Mouse (Mus musculus): ENCODE data around the gene Polr2f. TPM values are rescaled to one million over a fixed set of nuclear protein-coding genes. Genes with fewer than 3 reads are reported as not detected.

The Polr2f gene
- polyA plus RNA-seq, 1 experiment from 2014 or later: 304 TPM

DNA sequence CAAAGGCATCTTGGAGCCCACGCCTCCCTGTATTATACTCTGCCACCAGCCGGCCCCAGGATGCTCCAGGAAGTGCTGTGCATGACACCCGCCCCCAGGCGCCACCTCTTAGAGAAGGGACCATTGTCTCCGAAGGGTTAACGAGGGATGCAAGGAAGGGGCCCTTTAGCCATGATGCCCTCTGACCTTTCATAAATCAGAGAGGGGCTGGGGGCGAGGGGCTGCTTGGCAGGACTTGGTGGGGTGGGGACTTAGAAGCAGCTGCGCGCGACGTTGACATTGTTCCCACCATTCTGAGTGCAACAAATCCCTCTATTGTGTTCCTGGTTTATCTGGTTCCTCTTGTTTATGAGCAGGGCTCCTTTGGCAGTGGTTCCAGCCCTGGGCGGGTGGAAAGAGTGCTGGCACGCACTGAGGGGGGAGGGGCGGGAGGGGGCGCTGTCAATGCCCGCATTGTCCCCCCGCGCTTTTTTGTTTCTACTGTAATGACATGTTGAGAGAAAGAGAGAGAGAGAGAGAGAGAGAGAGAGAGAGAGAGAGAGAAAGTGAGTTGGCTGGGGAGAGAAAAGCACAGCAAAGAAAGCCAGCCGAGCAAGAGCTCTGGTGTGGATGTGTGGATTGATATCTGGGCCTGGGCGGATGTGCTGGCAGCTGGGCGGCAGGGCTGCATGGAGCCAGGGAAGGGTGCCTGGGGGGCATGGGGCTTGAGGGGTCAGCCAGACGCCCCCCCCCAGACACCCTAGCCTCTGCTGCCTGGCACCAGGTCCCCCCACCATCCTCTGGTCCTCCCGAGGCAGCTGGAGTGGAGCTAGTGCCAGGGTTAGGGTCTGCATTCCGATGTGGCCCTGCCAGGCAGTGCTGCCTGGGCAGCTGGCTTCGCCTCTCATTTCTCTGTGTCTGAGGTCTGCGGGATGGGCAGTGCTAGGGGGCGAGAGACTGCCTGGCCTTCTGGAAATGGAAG lies 52.4 kb downstream of the Polr2f start:
- Histone ChIP-seq H3K27me3 (no peaks in the 10 kb centered on the region), H3K4me2 (replicated peaks) (peak overlapping the region; percentile 42), H3K9me3 (replicated peaks) (no peaks in the 10 kb centered on the region), H3K9ac (no peak overlapping the region), H3K27ac (replicated peaks) (peak overlapping the region; percentile 92), H3K4me1 (peaks cover 19% of the 10 kb centered on the region), H3K4me3 (replicated peaks) (no peak overlapping the region), H3K36me3 (no peaks in the 10 kb centered on the region)
- peak; percentile 77 for ATAC-seq (ENCODE audit: insufficient number of reproducible peaks, low FRiP score, low TSS enrichment, low read depth)
- WGBS: 19% methylated on average over 26 of the region's 27 CpGs

DNA sequence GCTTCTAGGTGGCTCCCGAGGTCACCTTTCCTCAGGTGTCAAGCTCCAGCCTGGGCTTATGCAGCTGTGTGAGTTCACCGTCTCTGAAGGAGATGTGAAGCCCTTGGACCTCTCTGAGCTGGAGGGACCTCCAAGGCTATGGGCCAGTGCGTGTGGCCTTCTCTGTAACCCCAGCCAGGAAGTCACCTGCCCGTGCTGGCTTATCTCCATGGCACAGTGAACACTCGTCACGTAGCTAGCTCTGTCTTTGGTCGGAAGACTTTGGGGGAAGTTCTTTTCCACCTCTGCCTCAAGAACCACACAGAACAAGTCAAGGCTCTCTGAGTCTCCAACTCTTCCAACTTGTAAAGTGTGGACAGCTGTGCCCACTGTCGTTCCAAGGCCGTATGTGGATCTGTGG lies 53.2 kb downstream of the Polr2f start:
- H3K9me3 ChIP-seq (replicated peaks): no peaks in the 10 kb centered on the region
- H3K27ac ChIP-seq (replicated peaks): peak overlapping the region; percentile 92
- H3K27me3 ChIP-seq: no peaks in the 10 kb centered on the region
- no peak for ATAC-seq (ENCODE audit: insufficient number of reproducible peaks, low FRiP score, low TSS enrichment, low read depth)
- H3K4me1 ChIP-seq: peaks cover 19% of the 10 kb centered on the region
- 75% methylated on average over 9 of the region's 9 CpGs for WGBS
- no peak overlapping the region for H3K4me3 ChIP-seq (replicated peaks)
- no peak overlapping the region for H3K4me2 ChIP-seq (replicated peaks)
- H3K36me3 ChIP-seq: no peaks in the 10 kb centered on the region
- H3K9ac ChIP-seq: no peak overlapping the region

DNA sequence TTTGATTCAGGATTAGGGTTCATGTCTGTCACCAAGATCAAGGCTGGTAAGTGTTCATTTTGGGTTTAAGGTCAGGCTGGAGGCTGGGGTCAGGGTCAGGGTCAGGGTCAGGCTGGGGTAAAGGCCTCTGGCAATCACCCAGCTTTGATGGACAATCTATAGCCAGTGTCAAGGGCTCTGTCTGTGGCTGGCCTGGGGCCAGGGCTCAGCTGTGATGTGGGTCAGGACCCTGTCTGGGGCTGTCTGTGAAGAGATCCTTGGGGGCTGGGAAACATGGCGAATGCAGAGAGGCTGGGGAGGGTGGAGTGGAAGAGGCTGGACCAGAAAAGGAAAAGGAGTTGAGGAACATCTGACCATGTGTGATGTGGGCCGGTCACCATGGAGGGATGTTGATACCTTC lies 54.1 kb downstream of the Polr2f start:
- WGBS: 74% methylated on average over 2 of the region's 2 CpGs
- ATAC-seq (ENCODE audit: insufficient number of reproducible peaks, low FRiP score, low TSS enrichment, low read depth): no peak

DNA sequence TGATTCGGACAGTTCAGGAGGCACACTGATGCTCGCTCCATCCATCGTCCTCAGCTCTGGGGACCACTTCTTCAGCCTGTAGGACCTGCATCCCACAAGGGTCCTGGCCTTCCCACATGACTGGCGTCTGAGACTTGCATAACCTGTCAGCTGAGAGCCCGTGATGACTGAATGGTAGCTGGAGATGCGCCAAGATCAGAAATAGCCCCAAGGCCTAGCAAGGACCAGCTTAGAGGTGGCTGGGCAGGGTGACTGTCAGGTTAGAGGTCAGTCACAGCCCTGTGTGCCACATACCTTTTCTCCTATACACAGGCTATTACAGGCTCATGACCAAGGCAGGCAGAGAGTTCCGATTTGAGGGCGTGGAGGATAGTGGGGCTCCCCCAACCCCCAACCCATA lies 54.7 kb downstream of the Polr2f start:
- Histone ChIP-seq H3K36me3 (no peaks in the 10 kb centered on the region), H3K9ac (no peak overlapping the region), H3K4me1 (peaks cover 19% of the 10 kb centered on the region), H3K9me3 (replicated peaks) (no peaks in the 10 kb centered on the region), H3K4me3 (replicated peaks) (no peak overlapping the region), H3K4me2 (replicated peaks) (no peak overlapping the region), H3K27ac (replicated peaks) (no peak overlapping the region), H3K27me3 (no peaks in the 10 kb centered on the region)
- WGBS: 69% methylated on average over 8 of the region's 8 CpGs
- ATAC-seq (ENCODE audit: insufficient number of reproducible peaks, low FRiP score, low TSS enrichment, low read depth): no peak

More for the DNA sequence above, 54.1 kb downstream of the Polr2f start:
- Histone ChIP-seq H3K9ac (no peak overlapping the region), H3K27ac (replicated peaks) (no peak overlapping the region), H3K4me2 (replicated peaks) (no peak overlapping the region), H3K4me3 (replicated peaks) (no peak overlapping the region), H3K4me1 (peaks cover 19% of the 10 kb centered on the region), H3K36me3 (no peaks in the 10 kb centered on the region), H3K9me3 (replicated peaks) (no peaks in the 10 kb centered on the region), H3K27me3 (no peaks in the 10 kb centered on the region)

DNA sequence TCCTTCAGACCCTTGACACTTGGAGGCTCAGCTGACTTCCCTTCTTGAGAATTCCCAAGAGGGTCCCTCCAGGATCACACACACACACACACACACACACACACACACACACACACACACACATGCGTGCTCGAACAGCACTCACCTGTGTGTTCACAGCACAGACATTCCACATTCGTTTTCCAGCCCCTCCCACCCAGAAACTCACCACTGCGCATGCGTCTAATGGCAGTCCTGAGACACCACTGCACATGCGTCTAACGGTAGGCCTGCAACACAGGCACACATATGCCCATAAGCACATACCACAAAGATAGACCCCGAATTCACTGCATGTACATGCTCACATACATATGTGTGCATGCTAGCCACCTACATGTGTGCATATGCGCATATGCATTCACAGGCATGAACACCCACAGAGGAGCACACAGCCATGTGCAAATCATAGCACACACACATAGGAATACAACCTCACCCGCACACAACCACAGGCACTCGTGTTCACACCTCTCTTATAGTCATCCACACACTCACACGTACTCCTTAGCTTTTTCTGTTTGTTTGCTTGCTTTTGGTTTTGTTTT lies 58.7 kb downstream of the Polr2f start:
- H3K4me1 ChIP-seq: peaks cover 20% of the 10 kb centered on the region
- no peaks in the 10 kb centered on the region for H3K36me3 ChIP-seq
- H3K27me3 ChIP-seq: no peaks in the 10 kb centered on the region
- no peak overlapping the region for H3K4me3 ChIP-seq (replicated peaks)
- ATAC-seq (ENCODE audit: insufficient number of reproducible peaks, low FRiP score, low TSS enrichment, low read depth): no peak
- no peak overlapping the region for H3K9ac ChIP-seq
- WGBS: 89% methylated on average over 12 of the region's 12 CpGs
- H3K4me2 ChIP-seq (replicated peaks): no peak overlapping the region
- no peaks in the 10 kb centered on the region for H3K9me3 ChIP-seq (replicated peaks)
- H3K27ac ChIP-seq (replicated peaks): no peak overlapping the region

Other genes starting within 250 kb of the Polr2f start
- gene Gm49510, start 241.3 kb upstream of the Polr2f start, polyA plus RNA-seq (2015; fragmentation: Nextera tagmentation; extraction: Ambion mirVana): 0.71 and 0.85 TPM in 2 replicates
- gene Sh3bp1, start 241.2 kb upstream of the Polr2f start, polyA plus RNA-seq (2015; fragmentation: Nextera tagmentation; extraction: Ambion mirVana): 56.7 and 68.1 TPM in 2 replicates
- gene Pdxp, start 227.1 kb upstream of the Polr2f start, polyA plus RNA-seq (2015; fragmentation: Nextera tagmentation; extraction: Ambion mirVana): 17.3 and 19.9 TPM in 2 replicates
- gene Lgals1, start 214.3 kb upstream of the Polr2f start, polyA plus RNA-seq (2015; fragmentation: Nextera tagmentation; extraction: Ambion mirVana): 2,635 and 2,725 TPM in 2 replicates
- 52.7 and 53.7 TPM in 2 replicates for gene Nol12, start 206.1 kb upstream of the Polr2f start, polyA plus RNA-seq (2015; fragmentation: Nextera tagmentation; extraction: Ambion mirVana)
- gene Triobp, start 193.3 kb upstream of the Polr2f start, polyA plus RNA-seq (2015; fragmentation: Nextera tagmentation; extraction: Ambion mirVana): 54.6 and 61.4 TPM in 2 replicates
- 553 and 582 TPM in 2 replicates for gene H1f0, start 112.6 kb upstream of the Polr2f start, polyA plus RNA-seq (2015; fragmentation: Nextera tagmentation; extraction: Ambion mirVana)
- gene Galr3, start 99.1 kb upstream of the Polr2f start, polyA plus RNA-seq (2015; fragmentation: Nextera tagmentation; extraction: Ambion mirVana): 0.14 and 0.37 TPM in 2 replicates
- 58.7 and 71.7 TPM in 2 replicates for gene Ankrd54, start 78.1 kb upstream of the Polr2f start, polyA plus RNA-seq (2015; fragmentation: Nextera tagmentation; extraction: Ambion mirVana)
- 197 and 205 TPM in 2 replicates for gene Eif3l, start 65.8 kb upstream of the Polr2f start, polyA plus RNA-seq (2015; fragmentation: Nextera tagmentation; extraction: Ambion mirVana)
- gene Micall1, start 32.1 kb upstream of the Polr2f start, polyA plus RNA-seq (2015; fragmentation: Nextera tagmentation; extraction: Ambion mirVana): 16.8 and 17.3 TPM in 2 replicates
- gene 1700088E04Rik, start 244 bp downstream of the Polr2f start, polyA plus RNA-seq (2015; fragmentation: Nextera tagmentation; extraction: Ambion mirVana): 17.2 and 25.2 TPM in 2 replicates
- 11.8 and 12.5 TPM in 2 replicates for gene Sox10, start 24.2 kb downstream of the Polr2f start, polyA plus RNA-seq (2015; fragmentation: Nextera tagmentation; extraction: Ambion mirVana)
- 46.2 and 50.4 TPM in 2 replicates for gene Pick1, start 88.2 kb downstream of the Polr2f start, polyA plus RNA-seq (2015; fragmentation: Nextera tagmentation; extraction: Ambion mirVana)
- 0.94 and 1.3 TPM in 2 replicates for gene Gm49486, start 88.4 kb downstream of the Polr2f start, polyA plus RNA-seq (2015; fragmentation: Nextera tagmentation; extraction: Ambion mirVana)
- 0.35 and 0.58 TPM in 2 replicates for gene Slc16a8, start 113.8 kb downstream of the Polr2f start, polyA plus RNA-seq (2015; fragmentation: Nextera tagmentation; extraction: Ambion mirVana)
- 16.1 and 18.5 TPM in 2 replicates for gene Baiap2l2, start 144.5 kb downstream of the Polr2f start, polyA plus RNA-seq (2015; fragmentation: Nextera tagmentation; extraction: Ambion mirVana)
- 16.2 and 17.0 TPM in 2 replicates for gene Pla2g6, start 187.4 kb downstream of the Polr2f start, polyA plus RNA-seq (2015; fragmentation: Nextera tagmentation; extraction: Ambion mirVana)
- 3.5 and 3.7 TPM in 2 replicates for gene Maff, start 205.6 kb downstream of the Polr2f start, polyA plus RNA-seq (2015; fragmentation: Nextera tagmentation; extraction: Ambion mirVana)